Mouse (Mus musculus) heart, embryonic 11.5 days (tissue): ENCODE measurements around the gene Stip1. TPM values are rescaled to one million over a fixed set of nuclear protein-coding genes. Genes with fewer than 3 reads are reported as not detected.

Experiments used
- ATAC-seq: fragments of 200-750 bp; cut with Nextera tagmentation; replicated peaks from 2 replicates; pipeline ENCODE4 v1.8.0; 2017; ENCODE audit warnings: moderate library complexity; ENCODE audit not compliant: insufficient number of reproducible peaks, low FRiP score, low TSS enrichment
- H3K27ac ChIP-seq: fragments of 300-500 bp; sonication (generic); 2 replicates; pipeline ENCODE4 v1.5.1; 2014; ENCODE audit warnings: mild to moderate bottlenecking, low read depth, low read length
- H3K27me3 ChIP-seq: fragments of 300-500 bp; sonication (generic); 2 replicates; pipeline ENCODE4 v1.6.1; 2014; ENCODE audit warnings: mild to moderate bottlenecking, low read length, mixed read lengths; ENCODE audit not compliant: control insufficient read depth, insufficient read depth
- H3K36me3 ChIP-seq: fragments of 300-500 bp; sonication (generic); 2 replicates; pipeline ENCODE4 v1.6.1; 2014; ENCODE audit warnings: mild to moderate bottlenecking, low read length, moderate library complexity, mixed read lengths; ENCODE audit not compliant: control insufficient read depth, insufficient read depth
- H3K4me1 ChIP-seq: fragments of 300-500 bp; sonication (generic); 2 replicates; pipeline ENCODE4 v1.6.1; 2014; ENCODE audit warnings: low read length; ENCODE audit not compliant: control insufficient read depth, insufficient read depth
- H3K4me2 ChIP-seq: fragments of 300-500 bp; sonication (generic); 2 replicates; pipeline ENCODE4 v1.6.1; 2014; ENCODE audit warnings: mild to moderate bottlenecking, moderate library complexity
- H3K4me3 ChIP-seq: fragments of 300-500 bp; sonication (generic); 2 replicates; pipeline ENCODE4 v1.5.1; 2014; ENCODE audit warnings: low read depth, low read length
- H3K9ac ChIP-seq: fragments of 300-500 bp; sonication (generic); 2 replicates; pipeline ENCODE4 v1.6.1; 2014; ENCODE audit warnings: mild to moderate bottlenecking, low read depth, low read length, moderate library complexity
- H3K9me3 ChIP-seq: fragments of 300-500 bp; sonication (generic); replicated peaks from 2 replicates; pipeline ENCODE4 v1.6.1; 2016; ENCODE audit warnings: low read length; ENCODE audit not compliant: control insufficient read depth
- WGBS: fragments of 180-500 bp; shearing (Covaris S2); extraction: QIAGEN DNeasy Blood & Tissue Kit; methylation state at CpG from one replicate; pipeline ENCODE4 v1.1.7; 2014; ENCODE audit not compliant: insufficient replicate concordance; 5-methylcytosine and 5-hydroxymethylcytosine counted together
- polyA plus RNA-seq: library from polyadenylated mRNA; unstranded; fragments of >200 nt; fragmentation: Nextera tagmentation; extraction: Ambion mirVana; gene quantifications from 2 replicates; pipeline ENCODE4 v1.2.1, GENCODE M21; 2014

The Stip1 gene
- polyA plus RNA-seq, 1 experiment from 2014 or later: 266 TPM

GRCm38 (mm10) chr19:7014481-7015135 is 25.2 kb downstream of the Stip1 start:
- H3K9ac ChIP-seq: no peak overlapping the region

GRCm38 (mm10) chr19:7013984-7014383 is 25.8 kb downstream of the Stip1 start:
- no peak overlapping the region for H3K4me2 ChIP-seq
- H3K4me3 ChIP-seq: no peak overlapping the region
- no peak overlapping the region for H3K9ac ChIP-seq
- no peak overlapping the region for H3K27ac ChIP-seq
- 89% methylated on average over 9 of the region's 9 CpGs for WGBS
- no peaks in the 10 kb centered on the region for H3K27me3 ChIP-seq
- no peaks in the 10 kb centered on the region for H3K9me3 ChIP-seq
- no peak for ATAC-seq
- peaks cover 12% of the 10 kb centered on the region for H3K4me1 ChIP-seq
- peaks cover 3% of the 10 kb centered on the region for H3K36me3 ChIP-seq

More at GRCm38 (mm10) chr19:7014481-7015135, 25.2 kb downstream of the Stip1 start:
- ATAC-seq: no peak
- no peaks in the 10 kb centered on the region for H3K27me3 ChIP-seq
- H3K27ac ChIP-seq: no peak overlapping the region
- 84% methylated on average over 20 of the region's 20 CpGs for WGBS
- no peak overlapping the region for H3K4me2 ChIP-seq
- peaks cover 16% of the 10 kb centered on the region for H3K4me1 ChIP-seq
- H3K9me3 ChIP-seq: no peaks in the 10 kb centered on the region
- no peak overlapping the region for H3K4me3 ChIP-seq
- peaks cover 5% of the 10 kb centered on the region for H3K36me3 ChIP-seq

DNA sequence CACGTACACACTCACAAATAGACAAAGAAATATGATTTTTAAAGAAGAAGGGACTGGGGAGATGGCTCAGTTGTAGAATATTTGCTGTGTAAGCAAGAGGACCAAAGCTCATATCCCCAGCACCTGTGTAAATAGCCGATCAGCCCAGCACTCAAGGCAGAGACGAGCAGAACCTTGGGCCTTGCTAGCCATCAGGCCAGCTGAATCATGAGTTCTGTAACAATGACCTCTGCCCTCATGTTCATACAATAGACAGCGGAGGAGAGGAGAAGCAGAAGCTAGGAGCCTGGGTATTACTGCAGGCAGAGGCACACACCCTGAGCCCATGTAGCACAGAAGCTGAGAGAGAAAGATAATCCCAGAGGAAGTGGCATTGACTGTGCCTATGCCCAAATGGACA is 27.3 kb downstream of the Stip1 start:
- Histone ChIP-seq H3K4me1 (no peaks in the 10 kb centered on the region), H3K9me3 (no peaks in the 10 kb centered on the region), H3K4me3 (no peak overlapping the region), H3K36me3 (no peaks in the 10 kb centered on the region), H3K4me2 (no peak overlapping the region), H3K9ac (no peak overlapping the region), H3K27ac (no peak overlapping the region), H3K27me3 (no peaks in the 10 kb centered on the region)
- ATAC-seq: no peak
- 82% methylated on average over 4 of the region's 4 CpGs for WGBS

GRCm38 (mm10) chr19:7006892-7007593 is 32.7 kb downstream of the Stip1 start:
- no peaks in the 10 kb centered on the region for H3K4me1 ChIP-seq
- ATAC-seq: no peak
- no peak overlapping the region for H3K4me3 ChIP-seq
- no peak overlapping the region for H3K27ac ChIP-seq
- H3K27me3 ChIP-seq: no peaks in the 10 kb centered on the region
- H3K36me3 ChIP-seq: no peaks in the 10 kb centered on the region
- no peak overlapping the region for H3K4me2 ChIP-seq
- 77% methylated on average over 9 of the region's 9 CpGs for WGBS
- no peak overlapping the region for H3K9ac ChIP-seq
- no peaks in the 10 kb centered on the region for H3K9me3 ChIP-seq

- Histone ChIP-seq H3K4me1 (peaks cover 11% of the 10 kb centered on the region), H3K36me3 (peaks cover 20% of the 10 kb centered on the region), H3K27me3 (no peaks in the 10 kb centered on the region), H3K27ac (no peak overlapping the region), H3K9me3 (peaks cover 4% of the 10 kb centered on the region; the same call in 1 of the 2 replicates), H3K4me3 (no peak overlapping the region), H3K4me2 (no peak overlapping the region), H3K9ac (no peak overlapping the region)
- no peak for ATAC-seq
- 88% methylated on average over 19 of the region's 19 CpGs for WGBS
Measured at GRCm38 (mm10) chr19:6999360-7000063, 40.3 kb downstream of the Stip1 start.

DNA sequence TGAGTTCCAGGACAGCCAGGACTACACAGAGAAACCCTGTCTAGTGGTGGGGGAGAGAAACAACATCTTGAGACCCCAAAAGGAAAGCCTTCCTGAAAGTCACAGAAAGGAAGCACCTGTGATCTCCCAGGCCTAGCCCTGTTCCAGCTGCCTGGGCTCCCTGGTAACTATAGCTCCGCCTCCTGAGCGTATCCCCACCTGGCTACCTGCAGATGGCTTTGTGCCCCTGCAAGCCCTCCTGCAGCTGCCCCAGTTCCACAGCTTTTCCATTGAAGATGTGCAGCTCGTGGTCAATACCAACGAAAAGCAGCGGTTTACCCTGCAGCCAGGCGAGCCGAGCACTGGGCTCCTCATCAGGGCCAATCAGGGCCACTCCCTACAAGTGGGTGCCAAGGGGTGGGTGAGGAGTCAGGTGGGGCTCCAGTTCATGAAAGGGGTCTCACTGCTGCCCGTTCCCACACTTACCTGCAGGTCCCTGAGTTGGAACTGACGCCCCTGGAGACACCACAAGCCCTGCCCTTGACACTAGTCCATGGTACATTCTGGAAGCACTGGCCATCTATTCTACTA is 42.0 kb downstream of the Stip1 start:
- Histone ChIP-seq H3K27me3 (no peaks in the 10 kb centered on the region), H3K4me1 (peaks cover 21% of the 10 kb centered on the region), H3K9me3 (peaks cover 4% of the 10 kb centered on the region; the same call in 1 of the 2 replicates), H3K9ac (no peak overlapping the region), H3K36me3 (peaks cover 20% of the 10 kb centered on the region), H3K4me3 (no peak overlapping the region), H3K27ac (no peak overlapping the region), H3K4me2 (no peak overlapping the region)
- no peak for ATAC-seq
- 82% methylated on average over 9 of the region's 9 CpGs for WGBS

GRCm38 (mm10) chr19:6996006-6996405 is 43.8 kb downstream of the Stip1 start, which contains the start of the genes Nudt22 and Trpt1:
Nudt22 (minus strand) TSS chr19:6996117.
Trpt1 (plus strand) TSS chr19:6996131.
- Histone ChIP-seq H3K36me3 (peaks cover 20% of the 10 kb centered on the region), H3K9me3 (peaks cover 4% of the 10 kb centered on the region; the same call in 1 of the 2 replicates), H3K27me3 (no peaks in the 10 kb centered on the region), H3K9ac (peak within 1 kb of the TSS; percentile 78), H3K27ac (peak within 1 kb of the TSS; percentile 85), H3K4me2 (peak within 1 kb of the TSS; percentile 93), H3K4me3 (peak within 1 kb of the TSS; percentile 67), H3K4me1 (peaks cover 22% of the 10 kb centered on the region)
- ATAC-seq: peak; percentile 58
- under 1% methylated on average over 24 of the region's 24 CpGs for whole genome bisulfite sequencing

- peak overlapping the region; percentile 50; the same call in 1 of the 2 replicates for H3K27ac ChIP-seq
- H3K9ac ChIP-seq: peak overlapping the region; percentile 78
- 44% methylated on average over 21 of the region's 21 CpGs for whole genome bisulfite sequencing
- H3K36me3 ChIP-seq: peaks cover 19% of the 10 kb centered on the region
- ATAC-seq: no peak
- H3K9me3 ChIP-seq: peaks cover 4% of the 10 kb centered on the region; the same call in 1 of the 2 replicates
- peak overlapping the region; percentile 93 for H3K4me2 ChIP-seq
- no peaks in the 10 kb centered on the region for H3K27me3 ChIP-seq
- H3K4me1 ChIP-seq: peaks cover 22% of the 10 kb centered on the region
- peak overlapping the region; percentile 67 for H3K4me3 ChIP-seq
Measured at GRCm38 (mm10) chr19:6995255-6995991, 44.3 kb downstream of the Stip1 start.
